Mouse (Mus musculus) stomach, embryonic 15.5 days (tissue): ENCODE data around the gene Zcchc24. TPM values are rescaled to one million over a fixed set of nuclear protein-coding genes. Genes with fewer than 3 reads are reported as not detected.

Experiments
- ATAC-seq: fragments of 200-750 bp; cut with Nextera tagmentation; 2 replicates; pipeline ENCODE4 v1.8.0; 2017; ENCODE audit warnings: low read depth, moderate number of reproducible peaks, moderate TSS enrichment; ENCODE audit not compliant: insufficient read depth, low FRiP score
- H3K27ac ChIP-seq: fragments of 300-500 bp; sonication (generic); 2 replicates; pipeline ENCODE4 v1.5.1; 2015; ENCODE audit warnings: mild to moderate bottlenecking, inconsistent platforms
- H3K27me3 ChIP-seq: fragments of 300-500 bp; sonication (generic); replicated peaks from 2 replicates; pipeline ENCODE4 v1.6.1; 2015; ENCODE audit warnings: inconsistent platforms
- H3K36me3 ChIP-seq: fragments of 300-500 bp; sonication (generic); 2 replicates; pipeline ENCODE4 v1.6.1; 2015; ENCODE audit warnings: inconsistent platforms
- H3K4me1 ChIP-seq: fragments of 300-500 bp; sonication (generic); 2 replicates; pipeline ENCODE4 v1.6.1; 2015; ENCODE audit warnings: inconsistent platforms
- H3K4me2 ChIP-seq: fragments of 300-500 bp; sonication (generic); 2 replicates; pipeline ENCODE4 v1.6.1; 2015; ENCODE audit warnings: mild to moderate bottlenecking, inconsistent platforms
- H3K4me3 ChIP-seq: fragments of 300-500 bp; sonication (generic); replicated peaks from 2 replicates; pipeline ENCODE4 v1.5.1; 2015; ENCODE audit warnings: inconsistent platforms
- H3K9ac ChIP-seq: fragments of 300-500 bp; sonication (generic); 2 replicates; pipeline ENCODE4 v1.6.1; 2015; ENCODE audit warnings: inconsistent platforms
- H3K9me3 ChIP-seq: fragments of 300-500 bp; sonication (generic); 2 replicates; pipeline ENCODE4 v1.6.1; 2016; ENCODE audit warnings: inconsistent platforms
- WGBS: fragments of 180-500 bp; shearing (Covaris S2); methylation state at CpG from one replicate; pipeline ENCODE4 v1.1.7; 2015; 5-methylcytosine and 5-hydroxymethylcytosine counted together
- polyA plus RNA-seq: library from polyadenylated mRNA; unstranded; fragments of >200 nt; fragmentation: Nextera tagmentation; extraction: Ambion mirVana; gene quantifications from 2 replicates; pipeline ENCODE4 v1.2.1, GENCODE M21; 2015

The Zcchc24 gene
- polyA plus RNA-seq, 1 experiment from 2014 or later: 26.9 TPM

DNA sequence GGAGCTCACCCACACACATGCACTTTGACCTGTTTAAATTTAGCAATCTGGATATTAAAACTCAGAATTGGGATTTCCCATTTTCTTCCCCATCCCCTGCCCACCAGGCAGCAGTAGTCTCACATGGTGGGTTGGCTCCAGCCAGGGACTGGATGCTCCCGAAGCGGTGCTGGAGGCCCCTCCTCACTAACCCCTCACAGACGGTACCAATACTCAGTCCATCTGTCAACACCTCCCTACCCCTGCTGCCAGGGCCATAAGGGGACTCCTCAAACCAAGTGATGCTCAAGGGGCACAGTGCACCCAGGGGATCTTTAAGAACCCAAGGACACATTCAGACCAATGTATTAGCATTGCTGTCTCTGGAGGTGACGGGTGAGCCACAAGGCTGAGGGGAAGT lies 58.2 kb downstream of the Zcchc24 start:
- H3K4me3 ChIP-seq: no peak overlapping the region
- ATAC-seq: no peak
- no peak overlapping the region for H3K9ac ChIP-seq
- peaks cover 43% of the 10 kb centered on the region for H3K4me1 ChIP-seq
- peak overlapping the region; percentile 16; the same call in 1 of the 2 replicates for H3K4me2 ChIP-seq
- H3K27ac ChIP-seq: peak overlapping the region; percentile 83
- no peaks in the 10 kb centered on the region for H3K9me3 ChIP-seq
- H3K36me3 ChIP-seq: no peaks in the 10 kb centered on the region
- WGBS: 52% methylated on average over 4 of the region's 4 CpGs
- H3K27me3 ChIP-seq: no peaks in the 10 kb centered on the region

DNA sequence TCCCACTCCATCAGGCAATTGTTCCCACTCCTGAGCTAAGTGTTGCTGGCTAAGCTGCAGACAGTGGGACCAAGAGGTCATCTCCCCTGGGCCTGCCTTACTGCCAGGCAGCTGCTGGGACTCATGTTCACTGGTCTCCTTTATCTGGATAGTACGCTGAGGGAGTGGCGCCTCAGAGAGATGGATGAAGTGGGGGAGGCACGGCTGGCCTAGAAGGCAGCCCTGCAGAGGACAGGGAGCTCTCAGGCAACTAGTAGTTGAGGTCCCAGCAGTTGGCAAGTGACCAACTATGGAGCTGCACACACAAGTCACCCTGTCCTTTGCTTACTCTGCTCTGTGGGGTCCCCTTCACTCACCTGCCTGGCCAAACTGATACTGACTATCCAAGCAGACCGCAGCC lies 58.8 kb downstream of the Zcchc24 start:
- no peaks in the 10 kb centered on the region for H3K27me3 ChIP-seq
- no peak; the same call in 1 of the 2 replicates for ATAC-seq
- no peak overlapping the region for H3K4me3 ChIP-seq
- WGBS: 31% methylated on average over 4 of the region's 4 CpGs
- H3K36me3 ChIP-seq: no peaks in the 10 kb centered on the region
- H3K4me1 ChIP-seq: peaks cover 43% of the 10 kb centered on the region
- peak overlapping the region; percentile 83 for H3K27ac ChIP-seq
- H3K9ac ChIP-seq: no peak overlapping the region
- H3K9me3 ChIP-seq: no peaks in the 10 kb centered on the region
- no peak overlapping the region for H3K4me2 ChIP-seq

- H3K27ac ChIP-seq: peak overlapping the region; percentile 73
- no peaks in the 10 kb centered on the region for H3K36me3 ChIP-seq
- H3K4me1 ChIP-seq: peaks cover 43% of the 10 kb centered on the region
- no peak overlapping the region; the same call in 1 of the 2 replicates for H3K9ac ChIP-seq
- no peak overlapping the region for H3K4me2 ChIP-seq
- no peak overlapping the region for H3K4me3 ChIP-seq
- H3K27me3 ChIP-seq: no peaks in the 10 kb centered on the region
- no peaks in the 10 kb centered on the region for H3K9me3 ChIP-seq
- 80% methylated on average over 2 of the region's 2 CpGs for WGBS
- ATAC-seq: no peak
Observed at GRCm38 (mm10) chr14:25708917-25709316, 59.9 kb downstream of the Zcchc24 start.

- Histone ChIP-seq H3K27me3 (no peaks in the 10 kb centered on the region), H3K4me3 (no peak overlapping the region), H3K36me3 (no peaks in the 10 kb centered on the region), H3K9ac (no peak overlapping the region; the same call in 1 of the 2 replicates), H3K4me1 (peaks cover 43% of the 10 kb centered on the region), H3K9me3 (no peaks in the 10 kb centered on the region), H3K4me2 (no peak overlapping the region), H3K27ac (peak overlapping the region; percentile 73)
- WGBS: 52% methylated on average over 4 of the region's 4 CpGs
- ATAC-seq: no peak
Observed at GRCm38 (mm10) chr14:25708451-25708850, 60.4 kb downstream of the Zcchc24 start.

DNA sequence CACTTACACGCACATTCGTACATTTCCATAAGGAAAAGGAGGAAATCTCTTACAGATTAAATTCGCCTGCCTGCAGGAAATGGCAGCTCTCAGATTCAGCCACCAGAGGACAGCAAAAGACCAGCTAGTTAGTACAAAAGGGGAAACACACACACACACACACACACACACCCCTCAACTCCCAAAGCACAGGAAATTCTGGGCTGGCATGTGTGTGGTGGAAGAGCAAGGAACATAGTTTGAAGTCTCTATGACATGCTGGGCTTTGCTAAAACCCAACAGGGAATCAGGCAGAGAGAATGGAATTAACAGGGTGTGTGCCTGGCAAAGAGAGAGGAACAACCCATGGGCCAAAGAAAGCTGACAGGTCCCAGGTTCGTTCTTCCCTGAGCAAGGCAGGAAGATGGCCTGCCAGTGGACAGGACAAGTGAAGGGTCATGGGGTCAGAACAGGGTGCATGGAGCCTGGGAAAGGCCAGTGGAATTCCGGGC lies 61.1 kb downstream of the Zcchc24 start:
- ATAC-seq: no peak
- WGBS: 56% methylated on average over 5 of the region's 5 CpGs
- no peak overlapping the region for H3K9ac ChIP-seq
- no peak overlapping the region for H3K4me2 ChIP-seq
- H3K4me1 ChIP-seq: peaks cover 43% of the 10 kb centered on the region
- H3K36me3 ChIP-seq: no peaks in the 10 kb centered on the region
- H3K27me3 ChIP-seq: no peaks in the 10 kb centered on the region
- H3K4me3 ChIP-seq: no peak overlapping the region
- peak overlapping the region; percentile 73 for H3K27ac ChIP-seq
- no peaks in the 10 kb centered on the region for H3K9me3 ChIP-seq

GRCm38 (mm10) chr14:25701986-25702385 lies 66.9 kb downstream of the Zcchc24 start:
- peaks cover 17% of the 10 kb centered on the region for H3K36me3 ChIP-seq
- H3K9ac ChIP-seq: no peak overlapping the region
- ATAC-seq: no peak
- no peaks in the 10 kb centered on the region for H3K9me3 ChIP-seq
- no peaks in the 10 kb centered on the region for H3K4me1 ChIP-seq
- H3K27me3 ChIP-seq: no peaks in the 10 kb centered on the region
- H3K4me3 ChIP-seq: no peak overlapping the region
- no peak overlapping the region for H3K27ac ChIP-seq
- H3K4me2 ChIP-seq: no peak overlapping the region

DNA sequence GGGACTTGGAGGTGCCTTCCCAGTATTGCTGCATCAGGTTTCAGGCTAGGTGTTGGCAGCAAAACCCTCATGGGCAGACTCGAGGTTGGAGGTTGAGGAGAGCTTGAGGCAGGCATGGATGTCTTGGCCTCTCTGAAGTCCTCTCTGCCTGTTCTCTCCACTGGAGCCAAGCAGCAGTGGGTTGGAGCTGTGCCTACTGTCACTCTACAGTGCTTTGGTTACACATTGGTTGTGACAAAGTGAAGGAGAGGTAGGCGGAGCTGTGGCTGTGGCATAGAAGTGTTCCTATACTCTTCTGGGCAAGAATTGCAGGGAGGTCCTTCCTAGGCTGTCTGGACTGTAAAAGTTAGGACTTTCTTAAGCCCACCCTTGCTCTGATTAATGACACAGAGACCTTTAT lies 72.5 kb downstream of the Zcchc24 start:
- Histone ChIP-seq H3K4me3 (no peak overlapping the region), H3K4me1 (peaks cover 20% of the 10 kb centered on the region), H3K9ac (no peak overlapping the region), H3K4me2 (no peak overlapping the region), H3K27ac (no peak overlapping the region), H3K36me3 (peaks cover 22% of the 10 kb centered on the region), H3K9me3 (no peaks in the 10 kb centered on the region), H3K27me3 (no peaks in the 10 kb centered on the region)
- no peak for ATAC-seq
- WGBS: 60% methylated on average over 2 of the region's 2 CpGs

DNA sequence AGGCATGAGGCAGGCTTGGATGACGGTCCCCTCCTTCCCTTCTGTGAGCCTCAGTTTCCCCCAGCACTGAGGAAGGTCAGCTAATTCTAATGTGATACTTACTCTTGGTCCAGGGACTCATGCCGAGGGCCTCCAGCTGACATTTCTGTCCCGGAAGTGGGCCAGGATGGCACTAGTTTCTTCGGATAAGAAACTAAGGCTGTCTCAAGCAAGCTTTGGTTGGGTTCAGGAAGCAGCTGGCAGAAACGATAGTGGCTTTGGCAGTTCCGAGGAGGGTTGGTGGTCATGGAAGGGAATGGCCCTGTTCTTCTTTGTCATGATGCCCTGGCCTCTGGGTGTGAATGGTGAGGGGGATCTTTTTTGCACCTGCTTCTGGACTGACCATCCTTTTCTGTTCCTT lies 73.8 kb downstream of the Zcchc24 start:
- Histone ChIP-seq H3K4me2 (peak overlapping the region; percentile 93), H3K4me3 (peak overlapping the region; percentile 94), H3K27ac (no peak overlapping the region), H3K9me3 (no peaks in the 10 kb centered on the region), H3K9ac (peak overlapping the region; percentile 76; the same call in 1 of the 2 replicates), H3K36me3 (peaks cover 22% of the 10 kb centered on the region), H3K4me1 (peaks cover 20% of the 10 kb centered on the region), H3K27me3 (no peaks in the 10 kb centered on the region)
- WGBS: 54% methylated on average over 6 of the region's 6 CpGs
- ATAC-seq: no peak

GRCm38 (mm10) chr14:25694569-25694897 lies 74.3 kb downstream of the Zcchc24 start:
- H3K9ac ChIP-seq: peak overlapping the region; percentile 76
- peaks cover 18% of the 10 kb centered on the region for H3K36me3 ChIP-seq
- H3K4me3 ChIP-seq: peak overlapping the region; percentile 94
- WGBS: 0% methylated on average over 10 of the region's 10 CpGs
- H3K9me3 ChIP-seq: no peaks in the 10 kb centered on the region
- no peaks in the 10 kb centered on the region for H3K27me3 ChIP-seq
- H3K4me1 ChIP-seq: peaks cover 20% of the 10 kb centered on the region
- H3K4me2 ChIP-seq: peak overlapping the region; percentile 93
- peak; percentile 44 for ATAC-seq
- 0 out of 2 replicates have a peak overlapping the region, but pooled peaks have one; percentile 53 for H3K27ac ChIP-seq

DNA sequence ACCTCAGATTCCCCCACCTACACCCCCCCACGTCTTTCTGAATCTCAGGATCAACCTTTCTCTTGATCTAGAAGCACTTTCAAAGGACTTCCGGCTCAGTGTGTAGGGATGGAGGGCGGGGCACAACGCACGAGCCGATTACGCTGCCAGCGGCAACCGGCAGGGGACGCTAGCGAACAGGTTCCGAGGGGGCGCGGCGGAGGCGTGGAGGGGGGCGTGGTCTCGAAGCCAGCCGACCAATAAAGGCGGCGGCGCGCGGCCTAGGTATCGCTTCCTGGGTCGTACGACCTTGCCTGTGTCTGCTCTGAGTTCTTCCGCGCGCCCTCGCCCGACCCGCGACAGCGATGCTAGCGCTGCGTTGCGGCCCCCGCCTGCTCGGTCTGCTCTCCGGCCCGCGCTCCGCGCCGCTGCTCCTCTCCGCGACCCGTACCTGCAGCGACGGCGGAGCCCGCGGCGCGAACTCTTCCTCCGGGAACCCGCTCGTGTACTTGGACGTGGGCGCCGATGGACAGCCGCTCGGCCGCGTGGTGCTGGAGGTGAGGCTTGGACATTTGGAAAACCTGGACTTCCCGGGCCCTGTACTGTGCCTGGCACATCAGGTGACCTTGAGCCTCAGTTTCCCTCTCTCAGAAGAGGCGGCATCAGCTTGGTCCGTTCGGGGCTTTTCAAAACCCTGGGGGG lies 74.8 kb downstream of the Zcchc24 start, which contains the start of gene Ppif:
Gene Ppif (plus strand): TSS at position 267 of the 681 bp plus-strand sequence.
- under 1% methylated on average over 70 of the region's 70 CpGs for WGBS
- no peaks in the 10 kb centered on the region for H3K9me3 ChIP-seq
- peaks cover 13% of the 10 kb centered on the region for H3K36me3 ChIP-seq

GRCm38 (mm10) chr14:25693271-25693887 lies 75.5 kb downstream of the Zcchc24 start:
- peaks cover 9% of the 10 kb centered on the region for H3K36me3 ChIP-seq
- H3K9ac ChIP-seq: no peak overlapping the region
- H3K4me3 ChIP-seq: peak overlapping the region; percentile 94
- peak overlapping the region; percentile 93 for H3K4me2 ChIP-seq
- no peaks in the 10 kb centered on the region for H3K9me3 ChIP-seq
- peak overlapping the region; percentile 73; the same call in 1 of the 2 replicates for H3K27ac ChIP-seq
- ATAC-seq: 0 out of 2 replicates have a peak, but pooled peaks have one; percentile 6
- H3K4me1 ChIP-seq: peaks cover 20% of the 10 kb centered on the region
- 53% methylated on average over 6 of the region's 6 CpGs for WGBS
- no peaks in the 10 kb centered on the region for H3K27me3 ChIP-seq

More for the DNA sequence above, 74.8 kb downstream of the Zcchc24 start, which contains the start of gene Ppif:
- Histone ChIP-seq H3K9ac (peak within 1 kb of the TSS; percentile 76), H3K4me1 (peaks cover 20% of the 10 kb centered on the region), H3K4me2 (peak within 1 kb of the TSS; percentile 93), H3K27me3 (no peaks in the 10 kb centered on the region), H3K27ac (peak within 1 kb of the TSS; percentile 73), H3K4me3 (peak within 1 kb of the TSS; percentile 94)
- peak; percentile 90 for ATAC-seq
